Mouse (Mus musculus) layer of hippocampus, adult 11-12 months (tissue): ENCODE data around the gene Smim14.
A peak's percentile ranks its signal among the peaks of the same experiment; 100 is the strongest.

Experiments
- DNase-seq: peaks from one replicate; pipeline ENCODE4 v3.0.0; 2022; ENCODE audit warnings: low spot score

Smim14 gene

DNA sequence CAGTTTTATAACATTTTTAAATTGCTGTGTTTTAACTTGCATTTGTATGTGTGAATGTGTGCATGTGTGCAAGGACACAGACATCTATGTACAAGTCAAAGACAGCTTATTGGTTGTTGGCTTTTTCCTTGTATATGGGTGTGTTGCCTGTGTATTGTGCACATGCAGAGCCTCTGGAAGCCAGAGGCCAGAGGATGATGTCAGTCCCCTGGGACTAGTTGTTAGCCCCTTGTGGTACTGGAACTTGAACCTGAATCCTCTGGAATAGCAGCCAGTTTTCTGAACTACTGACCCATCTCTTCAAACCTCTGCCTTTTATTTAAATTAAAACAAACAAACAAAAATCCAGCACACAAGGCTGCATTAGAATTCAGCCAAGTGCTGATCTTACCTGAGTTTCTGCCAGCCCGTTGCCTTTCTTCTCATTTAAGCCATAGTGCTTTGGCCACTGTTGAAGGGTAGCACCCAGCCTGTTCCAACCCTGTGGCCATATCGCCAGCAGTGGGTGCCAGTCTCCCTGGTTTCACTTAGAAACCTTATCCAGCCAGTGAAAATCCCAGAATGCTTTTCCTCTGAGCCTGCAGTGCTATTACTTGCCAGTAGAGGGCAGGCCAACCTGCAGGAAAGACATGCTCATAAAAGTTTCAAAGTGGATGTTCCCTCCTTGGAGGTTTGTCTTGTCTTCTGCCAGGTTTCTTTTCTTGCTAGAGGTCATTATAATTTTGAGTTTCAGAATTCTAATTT lies 135.6 kb downstream of the Smim14 start:
- DNase-seq = peak; percentile 81
